9 mouse cellular contexts compared by ENCODE assay signal in the genomic region with DNA sequence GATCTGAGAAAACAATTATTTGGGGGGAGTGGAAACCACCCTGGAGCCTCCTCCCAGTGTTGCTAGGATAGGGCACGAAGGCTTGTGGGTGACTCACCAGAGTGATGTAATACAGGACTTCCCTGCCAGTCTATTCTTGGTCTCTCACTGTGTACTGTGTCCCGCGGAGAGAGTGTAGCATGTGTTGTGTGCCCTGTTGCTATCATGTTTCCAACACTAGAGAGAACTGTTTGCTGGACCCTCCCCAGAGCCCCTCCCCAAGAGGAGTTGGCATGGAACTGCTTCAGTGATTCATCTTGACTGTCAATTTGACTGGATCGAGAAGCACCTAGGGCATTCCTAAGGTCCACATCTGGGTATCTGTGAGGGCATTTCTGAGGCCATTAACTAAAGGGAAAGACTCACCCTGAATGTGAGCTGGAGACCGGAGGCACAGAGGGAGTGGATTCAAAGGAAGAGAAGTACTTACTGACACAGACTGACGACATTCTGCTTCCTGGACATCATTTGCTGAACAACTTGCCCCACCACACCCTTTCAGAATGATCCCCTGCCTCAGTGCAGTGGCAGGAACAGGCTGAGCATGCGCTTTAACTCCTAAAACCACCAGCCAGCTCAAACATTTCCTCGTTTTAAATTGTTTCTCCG. TPM values are rescaled to one million over a fixed set of nuclear protein-coding genes. Genes with fewer than 3 reads are reported as not detected.
DNase-seq lines count a peak whose midpoint lies in the region; ATAC-seq lines count a peak whose summit lies in the region.
"Had no signal": no experiment of that assay in that cellular context is flagged by ENCODE, and none has a peak within 500 bp of the region (broad histone marks: within the 10 kb centered on the region; RNA-seq: fewer than 3 reads in every experiment).

No protein-coding gene starts in this region.

- intact Hi-C loops in gastrocnemius, postnatal 36 days (cut with DNase I), result no loop called here

- ATAC-seq in frontal cortex, adult (ENCODE audit: low TSS enrichment), result peak; percentile 76; the same call in 1 of the 2 replicates

- DNase-seq in frontal cortex, postnatal 10 days (ENCODE audit: low spot score in 2 of 2), result no peak
- DNase-seq in MN1 (ENCODE audit: low spot score), result peak; percentile 49
- peak; percentile 4 to 29 for DNase-seq in gastrocnemius, postnatal 36 days
- peak; percentile 21 for DNase-seq in lung, postnatal 14 days
- no peak for DNase-seq in ovary, postnatal 10 days (ENCODE audit: low spot score)
- no peak for DNase-seq in frontal cortex, postnatal 14 days (ENCODE audit: low spot score in 2 of 2)
- no peak for DNase-seq in spleen, postnatal 10 days (ENCODE audit: low spot score in 2 of 2)
- DNase-seq: right cerebral cortex, postnatal 14 days had no signal

RNA-seq across cellular contexts. Expression of gene Lipc, which starts 9.2 kb away (rescaled TPM):
- not detected for total RNA-seq in gastrocnemius, postnatal 36 days (2021)

Comparison
In these comparisons a context has a peak if more than half of its experiments do, and no peak if none do; other contexts are left out.
1. DNase-seq: peak in MN1 (single experiment), gastrocnemius, postnatal 36 days (2 of 2) and lung, postnatal 14 days (single experiment); none in frontal cortex, postnatal 10 days (0 of 2), ovary, postnatal 10 days (single experiment), frontal cortex, postnatal 14 days (0 of 2) and spleen, postnatal 10 days (0 of 2).